Mouse (Mus musculus) gastrocnemius, postnatal 14 days (tissue): Measurements from ENCODE around the gene Pnkd. TPM values are rescaled to one million over a fixed set of nuclear protein-coding genes. Genes with fewer than 3 reads are reported as not detected.
"Not testable (repeated sequence)": the region's sequence is repeated elsewhere in the genome, so short reads cannot be mapped to it uniquely, and the experiment has no call there.

Experiments used
- DNase-seq: peaks from one replicate; pipeline ENCODE4 v3.0.0; 2021; ENCODE audit warnings: mixed read lengths
- intact Hi-C: fragments of 180-260 bp; cut with DNase I; formaldehyde crosslinking; loops from one replicate; pipeline ENCODE4 v1.15.1; 2025; ENCODE audit warnings: low total_unique reads
- total RNA-seq, 2 experiments: library from RNA; stranded (reverse); gene quantifications; 2 replicates each; pipeline ENCODE4 v1.2.3; 2021

Pnkd gene
- total RNA-seq, 2 experiments from 2014 or later = 59.8 to 72.1 TPM

DNA sequence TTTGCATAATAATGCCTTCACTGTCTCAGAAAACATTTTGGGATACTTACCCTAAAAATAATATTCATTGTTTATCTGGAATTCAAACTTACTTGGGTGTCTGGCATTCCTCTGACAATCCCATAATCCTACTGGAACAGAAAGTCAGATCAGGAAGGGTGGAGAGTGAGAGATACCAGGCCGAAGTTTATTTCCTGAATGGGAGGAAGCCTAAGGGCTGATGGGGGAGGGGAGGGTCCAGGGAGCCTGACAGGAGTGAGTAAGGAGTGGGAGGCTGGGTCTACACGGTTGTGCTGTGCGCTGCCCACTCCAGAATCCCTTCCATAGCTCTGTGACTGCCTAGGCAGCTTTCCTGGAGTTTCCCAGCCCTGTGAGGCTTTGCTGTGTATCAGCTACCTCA lies 25.0 kb downstream of the Pnkd start:
- intact Hi-C loops = loop anchor here (5.0 kb wide), 2 partner anchors 53 to 143 kb away; partner anchors contain the start of gene Catip
- DNase-seq = no peak

DNA sequence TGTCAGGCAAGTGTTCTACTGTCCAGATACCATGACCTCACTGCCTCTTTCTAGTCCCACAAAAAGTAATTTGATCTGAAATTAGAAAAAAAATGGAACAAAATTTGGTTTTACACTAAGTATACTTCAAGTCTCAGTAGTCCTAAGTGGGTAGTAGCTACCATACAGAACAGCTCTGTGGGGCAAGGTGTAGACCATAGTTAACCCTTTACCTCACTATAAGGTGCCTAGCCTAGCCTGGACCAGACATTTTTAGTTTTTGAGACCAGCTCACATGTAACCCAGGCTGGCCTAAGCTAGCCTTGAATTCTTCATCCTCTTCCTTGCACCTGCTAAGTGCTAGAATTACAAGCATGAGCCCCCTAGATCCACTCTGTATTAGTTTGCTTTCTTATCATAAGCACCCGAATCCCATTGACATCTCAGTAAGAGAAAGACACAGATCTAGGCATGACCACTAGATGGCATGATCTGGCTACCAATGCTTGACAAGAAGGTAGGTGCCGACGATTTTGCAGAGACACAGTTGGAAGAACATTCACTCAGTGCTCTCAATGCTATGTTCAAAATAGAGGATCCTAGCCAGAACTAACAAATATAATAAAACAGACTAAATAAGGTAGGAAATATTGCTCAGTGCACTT lies 28.4 kb downstream of the Pnkd start:
- intact Hi-C loops = loop anchor here (5.0 kb wide), 2 partner anchors 49 to 139 kb away; partner anchors contain the start of gene Catip
- DNase-seq = peak; percentile 55

DNA sequence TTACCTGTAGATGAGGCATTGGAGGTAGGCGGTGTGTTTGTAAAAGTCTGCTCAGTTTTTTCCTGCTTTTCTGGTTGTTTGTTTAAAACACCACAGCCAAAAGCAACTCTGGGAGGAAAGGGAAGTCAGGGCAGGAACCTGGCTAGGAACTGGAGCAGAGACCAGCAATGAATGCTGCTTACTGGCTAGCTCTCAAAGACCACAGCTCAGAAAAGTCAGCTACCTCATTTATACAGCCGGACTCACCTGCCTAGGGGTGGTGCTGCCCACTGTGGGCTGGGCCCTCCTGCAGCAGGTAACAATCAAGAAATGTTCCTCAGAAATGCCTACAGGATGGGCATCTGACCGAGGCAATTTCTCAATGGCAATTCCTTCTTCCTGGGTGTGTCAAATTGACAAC lies 30.1 kb downstream of the Pnkd start:
- no peak for DNase-seq
- intact Hi-C loops = loop anchor here (5.0 kb wide), 2 partner anchors 48 to 138 kb away; partner anchors contain the start of gene Catip

DNA sequence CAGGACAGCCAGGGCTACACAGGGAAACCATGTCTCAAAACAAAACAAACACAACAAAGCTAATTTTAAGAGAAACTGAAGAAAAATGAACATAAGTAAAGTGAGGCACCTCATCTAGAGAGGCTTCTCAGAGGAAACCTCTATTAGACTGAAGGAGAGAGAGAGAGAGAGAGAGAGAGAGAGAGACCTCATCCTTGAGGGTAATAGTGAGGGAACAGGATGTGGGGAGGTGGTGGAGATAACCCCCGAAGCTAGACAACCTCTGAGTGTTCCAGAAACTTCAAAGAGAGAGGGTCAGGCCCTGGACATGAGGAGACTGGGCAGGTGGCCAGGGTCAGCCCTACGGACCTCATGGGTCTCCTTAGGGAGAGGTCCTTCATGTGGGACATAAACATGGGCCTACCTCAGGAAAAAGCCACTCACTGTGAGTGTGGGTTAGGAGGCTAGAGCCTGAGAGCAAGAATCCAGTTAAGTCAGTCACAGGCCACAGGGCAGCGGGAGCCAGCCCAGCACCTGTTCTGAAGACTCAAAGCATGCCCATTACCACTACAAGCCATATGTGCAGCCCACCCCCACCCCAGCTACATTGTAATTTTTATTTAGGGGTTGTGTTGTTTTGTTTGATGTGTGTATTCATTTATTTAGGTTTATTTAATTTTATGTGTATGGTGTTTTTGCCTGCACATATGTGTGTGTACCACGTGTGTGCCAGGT lies 31.5 kb downstream of the Pnkd start:
- intact Hi-C loops = no loop called here

DNA sequence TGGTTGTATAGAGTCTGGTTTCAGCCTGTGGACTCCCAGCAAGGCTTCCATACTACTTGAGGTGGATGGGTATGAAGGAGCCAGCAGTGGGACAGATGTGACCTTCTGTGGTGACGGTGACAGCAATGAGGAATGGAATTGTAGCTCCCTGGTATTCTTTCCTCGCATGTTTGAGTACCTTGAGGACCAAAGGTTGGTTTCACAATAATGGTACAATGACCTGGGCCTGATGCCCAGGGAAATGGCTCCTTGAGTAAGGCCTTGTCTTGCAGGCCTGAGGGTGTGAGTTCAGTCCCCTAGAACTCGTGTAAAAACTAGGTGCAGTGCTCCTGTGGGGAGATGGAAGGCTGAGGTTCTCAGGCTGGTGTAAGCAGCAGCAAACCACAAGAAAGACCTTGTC lies 34.0 kb downstream of the Pnkd start:
- intact Hi-C loops = no loop called here
- DNase-seq = no peak

More for the DNA sequence above, 31.5 kb downstream of the Pnkd start:
- DNase-seq = no peak

DNA sequence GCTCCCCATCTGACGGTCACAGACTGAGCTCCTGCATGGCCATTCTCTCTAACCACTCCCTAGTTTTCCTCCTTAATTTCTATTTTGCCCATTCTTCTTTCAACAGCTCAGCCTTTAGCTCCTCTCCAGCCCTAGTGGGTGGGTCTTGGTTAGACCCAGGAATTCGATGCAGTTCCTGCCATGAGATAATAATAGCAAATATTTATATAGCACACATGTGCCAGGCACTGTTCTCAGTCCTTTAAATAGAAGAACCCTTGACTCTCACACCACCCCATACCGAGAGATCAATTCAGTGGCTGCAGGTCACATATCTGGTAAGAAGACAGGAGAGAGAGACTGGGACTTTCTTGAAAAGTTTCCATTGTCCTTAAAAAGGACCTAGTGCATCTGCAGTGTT lies 36.7 kb downstream of the Pnkd start:
- intact Hi-C loops = no loop called here
- no peak for DNase-seq

DNA sequence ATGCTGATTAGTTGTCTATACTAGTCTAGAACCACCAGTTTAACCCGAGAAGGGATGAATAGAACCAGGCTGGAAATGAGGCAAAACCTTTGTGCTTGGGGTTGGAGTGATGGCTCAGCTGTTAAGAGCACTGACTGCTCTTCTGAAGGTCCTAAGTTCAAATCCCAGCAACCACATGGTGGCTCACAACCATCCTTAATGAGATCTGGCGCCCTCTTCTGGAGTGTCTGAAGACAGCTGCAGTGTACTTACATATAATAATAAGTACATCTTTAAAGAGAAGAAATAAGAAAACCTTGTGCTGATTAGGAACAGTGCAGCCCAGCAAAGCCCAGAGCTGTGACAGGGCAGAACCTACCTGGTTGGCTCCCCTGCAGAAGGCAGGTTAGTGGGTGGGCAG lies 42.2 kb downstream of the Pnkd start:
- intact Hi-C loops, DNase-seq: not testable (repeated sequence)

DNA sequence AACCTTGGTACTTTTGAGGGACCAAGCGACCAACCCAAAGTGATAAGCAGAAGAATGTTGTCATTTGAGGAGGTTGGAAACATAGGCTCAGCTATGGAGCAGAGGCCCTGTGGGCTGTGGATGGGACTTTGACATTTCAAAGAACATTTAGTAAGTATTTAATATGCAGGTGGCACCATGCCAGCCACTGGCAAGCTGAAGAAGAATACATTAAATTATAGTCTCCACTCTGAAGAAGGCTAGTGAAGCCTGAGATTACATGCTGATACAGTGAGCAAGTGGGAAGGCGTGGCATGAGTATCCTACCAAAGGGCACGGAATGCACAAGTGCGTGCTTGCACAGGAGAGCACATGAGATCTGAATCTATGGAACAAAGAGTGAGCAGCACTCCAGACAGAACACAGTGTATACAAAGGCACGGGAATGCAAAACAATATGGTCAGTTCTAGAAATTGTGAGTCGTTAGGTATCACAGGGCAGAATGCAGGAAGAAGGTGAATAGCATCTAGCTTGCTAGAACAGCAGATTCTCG lies 45.2 kb downstream of the Pnkd start:
- no peak for DNase-seq
- intact Hi-C loops = no loop called here

DNA sequence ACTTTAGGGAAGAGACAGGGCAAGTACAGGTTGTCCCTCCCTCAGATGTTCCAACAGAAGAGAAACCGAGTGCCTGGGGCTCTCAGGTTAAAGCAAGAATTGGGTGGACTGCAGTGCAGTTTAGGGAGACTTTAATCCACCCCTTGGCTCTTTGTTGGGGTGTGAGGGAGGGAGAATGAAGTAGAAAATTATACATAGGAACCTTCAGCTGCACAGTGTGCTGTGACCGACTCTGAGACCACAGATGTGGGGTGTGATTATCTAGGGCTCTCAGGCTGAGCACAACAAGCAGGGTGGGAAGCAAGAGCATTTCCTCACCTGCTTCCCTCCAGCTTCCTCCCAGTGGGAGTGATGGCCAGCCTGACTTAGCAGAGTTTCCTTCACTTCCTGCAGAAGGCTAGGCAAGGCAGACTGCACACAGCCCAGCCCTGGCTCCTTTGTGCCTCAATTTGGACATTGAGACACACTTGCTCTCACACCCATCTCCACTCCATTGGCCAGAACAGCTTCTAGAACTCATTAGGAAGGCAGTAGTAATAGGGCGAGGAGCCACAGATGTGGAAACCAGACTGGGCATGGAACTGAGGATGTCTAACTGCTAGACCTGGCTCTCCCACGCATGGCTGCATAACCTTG lies 46.4 kb downstream of the Pnkd start:
- no peak for DNase-seq
- intact Hi-C loops = no loop called here

DNA sequence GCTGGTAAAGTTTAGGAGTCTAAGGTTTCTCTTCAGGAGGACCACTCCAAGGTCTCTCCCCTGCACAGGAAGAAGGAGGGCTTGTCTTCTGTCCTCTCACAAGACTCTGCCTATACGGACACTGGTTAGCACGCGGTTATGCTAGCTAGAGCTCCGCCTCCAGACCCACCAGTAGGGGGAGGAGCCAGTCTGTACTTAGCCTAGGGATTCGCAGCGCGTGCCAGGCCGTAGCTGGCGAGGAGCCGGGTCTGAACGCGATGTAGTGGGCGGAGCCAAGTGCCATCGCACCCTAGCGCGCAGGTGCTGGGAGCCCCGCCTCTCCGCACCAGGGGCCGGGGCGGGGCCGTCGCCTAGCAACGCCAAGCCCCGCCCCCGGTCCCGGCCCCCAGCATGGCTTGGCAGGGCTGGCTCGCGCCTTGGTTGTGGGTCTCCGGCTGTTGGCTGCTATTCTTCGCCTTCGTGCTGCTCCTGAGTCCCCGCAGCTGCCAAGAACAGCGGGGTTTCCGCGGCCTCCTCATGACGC lies 47.6 kb downstream of the Pnkd start:
- DNase-seq = peak; percentile 91
- intact Hi-C loops = no loop called here

DNA sequence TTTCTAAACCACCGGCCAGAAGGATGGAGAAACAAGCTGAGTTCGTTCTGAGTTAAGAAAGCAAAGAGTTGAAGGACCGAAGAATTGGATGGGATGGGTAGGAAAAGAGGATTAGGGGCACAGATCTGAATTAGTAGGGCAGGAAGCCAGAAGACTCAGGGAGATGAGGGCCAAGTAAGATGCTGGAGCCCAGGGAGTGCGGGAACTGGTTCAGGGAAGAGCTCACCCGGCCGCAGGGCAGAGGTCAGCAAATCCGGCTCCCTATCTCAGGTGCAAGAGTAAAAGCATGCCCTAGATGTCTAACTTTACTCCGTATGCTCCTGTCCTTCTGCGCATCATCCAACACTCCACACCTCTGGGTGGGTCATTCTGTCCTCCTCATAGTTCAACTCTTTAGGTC lies 48.2 kb downstream of the Pnkd start:
- DNase-seq = no peak
- intact Hi-C loops = no loop called here

DNA sequence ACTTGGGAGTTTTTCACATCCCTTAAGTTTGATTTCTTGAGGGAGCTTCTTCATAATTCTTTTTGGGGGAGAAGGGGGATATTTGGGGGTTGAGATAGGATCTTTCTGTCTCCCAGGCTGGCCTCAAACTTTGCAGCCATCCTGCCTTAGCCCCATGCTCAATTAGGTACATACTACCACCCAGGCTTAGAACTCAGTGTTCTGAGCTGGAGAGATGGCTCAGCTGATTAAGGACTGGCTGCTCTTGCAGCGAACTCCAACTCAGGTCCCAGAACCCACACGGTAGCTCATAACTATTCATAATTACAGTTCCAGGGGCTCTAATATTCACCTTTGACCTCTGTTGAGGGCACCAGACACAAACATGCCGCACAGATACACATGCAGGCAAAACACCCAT lies 49.9 kb downstream of the Pnkd start:
- no peak for DNase-seq
- intact Hi-C loops = no loop called here

DNA sequence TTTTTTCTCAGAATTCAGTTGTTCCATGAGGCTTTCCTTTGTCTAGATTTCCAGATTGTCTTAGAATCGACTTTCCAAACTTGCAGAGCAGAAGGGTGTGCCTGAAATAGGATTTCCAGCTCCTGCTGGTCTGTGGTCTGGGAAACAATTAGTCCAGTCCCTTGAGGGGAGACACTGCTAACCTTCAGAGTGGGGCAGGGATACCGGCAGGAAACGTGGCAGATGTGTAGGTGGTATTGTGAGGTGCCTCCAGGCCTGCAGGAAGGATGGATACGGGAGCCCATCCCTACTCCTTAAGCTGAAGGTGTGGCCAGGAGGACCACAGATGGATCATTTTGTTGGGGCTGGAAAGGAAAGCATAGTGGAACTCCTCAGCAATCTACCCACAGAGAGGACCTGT lies 50.3 kb downstream of the Pnkd start:
- intact Hi-C loops = no loop called here

DNA sequence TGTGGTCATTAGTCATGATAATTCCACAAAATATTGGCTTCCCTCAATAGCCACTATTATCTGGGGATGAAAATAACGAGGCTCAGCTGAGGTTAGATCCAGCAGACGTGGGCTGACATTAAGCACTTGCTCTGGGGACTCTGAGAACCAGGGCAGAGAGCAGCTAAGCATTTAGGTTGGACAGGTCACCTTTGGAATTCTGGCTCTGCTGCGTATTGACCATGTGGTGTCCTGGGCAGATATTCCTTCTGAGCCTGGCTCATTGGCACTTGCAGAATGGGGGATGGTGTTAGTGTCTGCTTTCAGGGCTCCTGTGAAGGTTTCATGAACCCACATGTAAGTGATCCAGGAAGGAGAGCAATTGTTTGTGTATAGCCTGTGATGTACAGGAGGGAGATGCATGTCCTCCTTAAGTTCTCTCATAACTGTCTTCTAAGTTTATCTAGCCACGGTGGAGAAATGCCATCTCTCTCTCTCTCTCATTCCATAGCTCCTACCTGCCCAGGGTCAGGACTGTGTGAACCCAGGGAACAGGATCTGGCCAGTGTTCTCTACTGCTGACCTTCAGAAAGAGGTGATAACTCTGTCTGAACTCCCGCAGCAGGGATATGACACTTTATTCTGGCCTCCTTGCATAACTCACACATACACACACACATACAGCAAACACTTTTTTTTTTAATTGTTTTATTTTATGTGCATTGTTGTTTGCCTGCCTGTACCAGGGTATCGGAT lies 50.9 kb downstream of the Pnkd start:
- DNase-seq = no peak
- intact Hi-C loops = no loop called here

More for the DNA sequence above, 50.3 kb downstream of the Pnkd start:
- DNase-seq = no peak

DNA sequence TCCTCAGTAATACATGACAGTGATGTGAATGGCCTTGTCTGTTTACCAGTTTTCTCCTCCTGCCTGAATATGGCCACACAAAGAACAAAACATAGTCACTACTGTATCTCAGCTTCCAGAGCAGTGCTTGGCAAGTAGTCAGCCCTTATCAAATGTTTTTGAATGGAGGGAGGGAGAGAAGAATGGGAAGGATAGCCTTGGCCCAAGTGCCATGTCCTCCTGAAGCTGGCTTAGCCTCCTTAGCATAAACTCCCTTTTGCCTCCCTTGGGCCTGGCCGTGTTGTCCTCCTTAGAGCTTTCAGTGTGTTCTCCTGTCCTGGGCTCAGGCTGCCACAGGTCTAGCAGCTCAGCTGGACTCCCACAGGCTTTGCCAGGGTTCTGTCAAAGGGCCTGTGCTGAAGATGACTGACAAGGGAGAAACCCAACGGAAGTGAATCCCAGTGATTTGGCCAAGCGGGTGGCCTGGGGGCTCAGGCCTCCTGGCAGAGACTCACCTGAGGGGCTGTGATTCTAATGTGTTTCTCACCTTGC lies 52.6 kb downstream of the Pnkd start:
- intact Hi-C loops = no loop called here

DNA sequence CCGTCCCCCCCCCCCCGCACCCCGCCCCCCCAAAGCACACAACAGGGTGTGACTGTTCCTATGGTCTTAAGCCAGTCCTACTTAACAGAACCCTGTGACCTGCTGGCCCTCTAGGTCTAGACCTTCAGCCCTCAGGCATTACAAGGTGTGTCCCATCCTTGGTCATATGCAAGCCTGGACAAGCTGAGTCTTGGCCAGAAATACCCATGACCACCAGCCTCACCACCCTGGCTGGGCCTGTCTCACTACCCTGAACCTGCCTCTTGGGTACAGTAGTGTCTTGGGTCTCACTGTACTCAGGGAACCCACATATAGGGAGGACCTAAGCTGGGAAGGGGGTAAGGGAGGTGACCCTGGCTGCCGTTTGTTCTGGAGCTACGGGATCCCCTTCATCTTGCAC lies 53.3 kb downstream of the Pnkd start:
- DNase-seq = no peak
- intact Hi-C loops = no loop called here

More for the DNA sequence above, 52.6 kb downstream of the Pnkd start:
- no peak for DNase-seq

DNA sequence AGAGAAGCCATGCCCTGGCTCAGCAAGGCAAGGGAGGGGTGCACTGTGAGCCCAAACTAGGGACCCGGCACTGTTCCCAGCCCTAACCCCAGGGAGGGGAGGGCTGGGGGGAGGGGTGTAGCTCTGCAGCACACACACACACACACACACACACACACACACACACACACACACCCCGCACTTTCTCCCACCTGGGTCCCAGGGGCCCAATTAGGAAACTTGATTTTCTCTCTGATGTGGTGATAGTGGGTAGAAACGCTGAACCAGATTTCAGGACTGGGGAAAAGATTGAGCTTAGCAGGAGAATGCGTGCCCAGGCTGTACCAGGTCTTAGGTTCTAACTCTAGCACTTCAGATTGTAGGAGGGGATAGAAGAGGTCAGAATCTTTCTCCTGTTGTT lies 53.9 kb downstream of the Pnkd start:
- intact Hi-C loops = no loop called here
- no peak for DNase-seq

DNA sequence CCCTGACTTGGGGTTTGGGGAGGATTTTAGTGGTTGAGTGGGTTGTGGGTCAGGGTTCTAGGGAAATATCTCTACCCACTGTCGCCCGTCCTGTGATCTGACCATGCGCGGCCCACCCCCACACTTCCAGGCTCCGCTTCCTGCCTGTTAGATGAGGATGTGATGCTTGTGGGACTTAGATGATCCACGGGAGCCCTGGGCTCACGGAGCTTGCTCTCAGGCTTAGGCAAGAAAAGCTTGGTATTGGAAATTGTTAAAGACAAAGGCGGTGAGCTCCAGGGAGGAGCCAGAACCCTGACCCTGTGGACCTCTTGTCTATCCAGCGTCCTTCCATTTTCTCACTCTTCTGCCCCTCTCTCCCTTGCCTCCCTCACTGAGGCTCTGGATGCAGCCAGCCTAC lies 55.2 kb downstream of the Pnkd start:
- intact Hi-C loops = no loop called here

DNA sequence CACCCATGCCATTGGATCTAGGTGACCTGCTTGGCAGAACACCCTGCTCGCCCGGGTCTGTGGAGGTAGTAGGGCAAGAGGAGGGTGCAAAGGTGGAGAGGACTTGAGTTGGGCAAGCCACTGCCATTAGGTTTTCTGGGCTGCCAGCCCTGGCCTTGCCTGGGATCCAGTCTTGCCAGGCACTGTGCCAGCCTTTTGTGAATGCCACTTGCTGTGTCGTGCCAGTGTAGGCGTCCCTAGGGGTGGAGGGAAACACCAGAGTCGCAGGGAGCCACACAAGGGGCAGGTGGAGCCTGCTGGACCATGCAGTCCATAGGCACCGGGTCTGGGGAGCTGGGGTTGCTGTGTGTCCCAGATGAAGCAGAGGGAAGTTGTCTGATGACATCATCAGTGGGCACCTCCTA lies 55.6 kb downstream of the Pnkd start:
- intact Hi-C loops = no loop called here
- DNase-seq = peak; percentile 70

More for the DNA sequence above, 55.2 kb downstream of the Pnkd start:
- no peak for DNase-seq
